Mouse (Mus musculus): ENCODE results near the gene Sun1.

- TF ChIP-seq CTCF (IDR thresholded peaks at IDR 0.05; ENCODE audit: borderline replicate concordance, insufficient read depth, low read length) (no peak), POLR2A (IDR thresholded peaks at IDR 0.05; ENCODE audit: low read depth, low read length) (no peak)
These were observed 97.3 kb downstream of the Sun1 start for GRCm38 (mm10) chr5:139297745-139298144.

All from embryonic fibroblast, embryonic 13.5 days (primary cell).